Mouse (Mus musculus) small intestine, adult 2 months (tissue): ENCODE results near the gene Glis3. TPM values are rescaled to one million over a fixed set of nuclear protein-coding genes. Genes with fewer than 3 reads are reported as not detected.

Experiments
- H3K27ac ChIP-seq: fragments of 200-500 bp; 2 replicates; pipeline ENCODE4 v1.5.1; 2012; ENCODE audit warnings: low read depth, low read length, control low read depth, inconsistent platforms; ENCODE audit not compliant: insufficient read depth
- H3K27me3 ChIP-seq: fragments of 200-500 bp; 2 replicates; pipeline ENCODE4 v1.6.1; 2012; ENCODE audit warnings: mild to moderate bottlenecking, moderate library complexity, low read length, inconsistent platforms; ENCODE audit not compliant: control insufficient read depth, insufficient read depth
- H3K36me3 ChIP-seq: fragments of 200-500 bp; 2 replicates; pipeline ENCODE4 v1.6.1; 2012; ENCODE audit warnings: mild to moderate bottlenecking, low read length, control low read depth, inconsistent platforms; ENCODE audit not compliant: control insufficient read depth, insufficient read depth
- H3K4me1 ChIP-seq: fragments of 200-500 bp; 2 replicates; pipeline ENCODE4 v1.6.1; 2012; ENCODE audit warnings: low read length, inconsistent platforms, mixed read lengths; ENCODE audit not compliant: control insufficient read depth, insufficient read depth, insufficient read length
- H3K4me3 ChIP-seq: fragments of 200-500 bp; 2 replicates; pipeline ENCODE4 v1.5.1; 2012; ENCODE audit warnings: low read depth, mild to moderate bottlenecking, control low read depth, inconsistent platforms, low read length, moderate library complexity
- CTCF ChIP-seq: fragments of 200-500 bp; IDR thresholded peaks from 2 replicates; pipeline ENCODE4 v1.5.1; 2012; ENCODE audit warnings: low read depth, mild to moderate bottlenecking, control low read depth, inconsistent platforms, low read length, moderate library complexity, mixed read lengths; ENCODE audit not compliant: insufficient replicate concordance, insufficient read length; ENCODE audit errors: extremely low read depth
- POLR2A ChIP-seq: fragments of 200-500 bp; IDR thresholded peaks from 2 replicates; pipeline ENCODE4 v1.6.1; 2012; ENCODE audit warnings: low read depth, mild to moderate bottlenecking, control low read depth, inconsistent platforms, low read length, moderate library complexity
- WGBS: fragments of 180-500 bp; shearing (Covaris S2); methylation state at CpG from one replicate; pipeline ENCODE4 v1.1.7; 2018; 5-methylcytosine and 5-hydroxymethylcytosine counted together
- polyA plus RNA-seq: library from polyadenylated mRNA; depleted of rRNA; stranded (reverse); fragments of >200 nt; gene quantifications from 2 replicates; pipeline ENCODE4 v1.2.3, GENCODE M21; 2012

Gene Glis3
- polyA plus RNA-seq, 1 experiment: 1.6 TPM

DNA sequence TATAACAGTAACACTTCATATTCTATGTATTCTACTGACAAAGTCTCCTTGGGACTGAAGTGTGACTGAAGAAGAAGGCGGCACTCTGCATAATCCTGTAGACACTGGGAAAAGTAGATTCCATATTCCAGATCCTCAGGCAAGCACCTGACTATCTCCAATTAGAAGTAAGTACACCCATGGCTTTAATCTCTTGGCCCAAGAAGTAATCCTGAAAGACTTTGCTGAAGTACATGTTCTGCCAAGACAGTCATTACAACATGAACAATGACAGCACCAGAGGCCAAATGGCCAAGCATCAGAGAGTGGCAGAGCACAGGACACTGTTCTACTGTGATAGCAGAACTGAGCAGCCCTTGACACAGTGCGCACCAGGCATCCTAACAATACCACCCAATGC, 414.1 kb downstream of the Glis3 start:
- Histone ChIP-seq H3K27ac (no peak overlapping the region), H3K27me3 (no peaks in the 10 kb centered on the region), H3K4me3 (no peak overlapping the region), H3K36me3 (no peaks in the 10 kb centered on the region), H3K4me1 (no peaks in the 10 kb centered on the region)
- TF ChIP-seq POLR2A: no peak
- TF ChIP-seq CTCF: no peak
- WGBS: 94% methylated on average over 2 of the region's 2 CpGs

DNA sequence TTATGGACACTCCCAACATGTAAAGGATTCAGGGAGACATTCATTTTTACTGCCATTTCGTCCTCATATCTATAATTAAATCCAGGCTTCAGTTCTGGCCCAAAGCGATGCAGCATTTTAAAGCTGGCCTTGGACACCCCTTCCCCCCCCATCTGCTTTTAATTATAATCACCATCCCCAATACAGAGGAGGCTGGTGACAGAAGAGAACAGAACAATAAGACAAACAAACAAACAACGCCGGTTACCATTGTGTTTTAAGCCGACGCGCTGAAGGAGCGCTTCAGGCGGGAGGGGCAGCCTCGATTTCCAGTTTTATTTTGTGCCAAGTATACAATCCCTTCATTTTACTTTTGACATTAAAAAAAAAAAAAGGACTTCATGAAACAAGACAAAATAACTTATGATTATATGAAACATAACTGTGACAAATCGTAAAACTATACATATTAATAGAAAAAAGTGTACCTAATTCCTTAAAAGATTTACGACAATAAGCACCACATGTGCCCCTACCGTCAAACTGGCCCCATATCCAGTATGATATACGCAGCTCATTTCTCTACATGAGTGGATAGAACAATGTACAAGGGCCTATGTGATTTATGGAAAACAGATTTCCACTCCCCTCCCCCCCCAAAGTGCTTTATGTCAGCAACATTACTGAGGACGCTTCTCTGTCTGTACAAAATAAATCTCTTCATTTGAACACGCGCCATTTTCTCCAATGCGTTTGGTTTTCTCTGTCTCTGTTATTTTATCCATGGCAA, 420.8 kb downstream of the Glis3 start:
- H3K36me3 ChIP-seq: no peaks in the 10 kb centered on the region
- no peak overlapping the region for H3K4me3 ChIP-seq
- TF ChIP-seq CTCF: no peak
- TF ChIP-seq POLR2A: no peak
- WGBS: 91% methylated on average over 18 of the region's 18 CpGs
- no peak overlapping the region for H3K27ac ChIP-seq
- no peaks in the 10 kb centered on the region for H3K27me3 ChIP-seq
- H3K4me1 ChIP-seq: no peaks in the 10 kb centered on the region

DNA sequence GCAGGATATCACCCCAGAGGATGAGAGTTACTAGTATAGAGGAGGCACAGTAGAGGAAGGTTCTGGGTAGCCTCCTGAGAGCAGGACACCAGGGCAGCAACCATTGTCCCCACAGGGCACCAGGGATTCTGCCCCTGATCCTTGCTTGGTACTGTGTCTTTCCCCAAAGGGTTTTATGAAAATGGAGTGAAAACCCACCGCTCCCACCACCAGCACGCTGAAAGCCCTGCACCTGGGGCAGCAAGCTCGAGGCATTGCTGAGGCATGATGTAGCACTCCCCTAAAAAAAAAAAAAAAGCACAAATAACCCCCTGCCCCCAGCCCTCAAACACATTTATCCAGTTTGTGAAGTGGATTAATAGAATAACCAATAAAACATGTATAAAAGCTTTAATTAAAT, 421.4 kb downstream of the Glis3 start:
- 80% methylated on average over 3 of the region's 3 CpGs for WGBS
- Histone ChIP-seq H3K4me1 (no peaks in the 10 kb centered on the region), H3K27me3 (no peaks in the 10 kb centered on the region), H3K27ac (no peak overlapping the region), H3K36me3 (no peaks in the 10 kb centered on the region), H3K4me3 (no peak overlapping the region)
- no peak for TF ChIP-seq POLR2A
- TF ChIP-seq CTCF: no peak

DNA sequence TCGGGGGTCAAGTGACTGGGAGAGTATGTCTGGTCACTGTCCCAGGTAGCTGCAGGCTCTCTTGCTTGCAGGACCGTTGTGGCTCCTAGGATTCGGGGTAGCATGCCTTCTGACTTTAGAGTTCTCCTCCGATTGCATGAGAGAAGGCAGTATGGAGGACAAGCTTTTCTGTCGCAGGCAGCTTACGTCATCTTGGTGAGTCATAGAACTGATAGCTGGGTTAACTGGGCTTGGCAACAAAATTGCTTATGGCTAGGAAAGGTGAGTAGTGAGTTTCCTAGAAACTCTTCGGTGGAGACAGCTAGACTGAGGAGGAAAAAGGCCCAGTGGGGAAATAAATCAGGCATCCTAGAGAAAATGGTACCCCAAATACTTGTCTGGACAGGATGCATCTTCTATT, 432.5 kb downstream of the Glis3 start:
- Histone ChIP-seq H3K4me1 (no peaks in the 10 kb centered on the region), H3K4me3 (no peak overlapping the region), H3K27ac (no peak overlapping the region), H3K27me3 (no peaks in the 10 kb centered on the region), H3K36me3 (no peaks in the 10 kb centered on the region)
- TF ChIP-seq CTCF: no peak
- no peak for TF ChIP-seq POLR2A
- WGBS: 71% methylated on average over 7 of the region's 7 CpGs

DNA sequence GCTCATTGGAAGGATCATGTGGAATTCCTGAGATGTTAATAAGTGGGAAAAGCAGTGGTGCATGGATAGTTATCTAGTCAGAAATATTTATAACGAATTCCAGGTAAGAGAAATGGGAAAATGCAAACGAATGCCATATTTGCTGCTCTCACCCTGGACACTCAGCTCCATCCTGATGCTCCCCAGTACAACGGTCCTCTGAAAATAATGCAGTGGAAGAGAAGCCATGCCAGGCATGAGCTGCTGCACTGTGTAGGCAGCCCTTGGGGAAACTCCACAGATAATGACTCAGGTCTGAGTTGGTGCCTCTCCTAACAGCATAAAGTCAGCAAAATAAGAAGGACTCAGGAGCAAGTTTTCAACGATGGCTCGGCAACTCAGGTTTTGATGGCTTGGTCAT, 433.7 kb downstream of the Glis3 start:
- H3K4me3 ChIP-seq: no peak overlapping the region
- no peaks in the 10 kb centered on the region for H3K27me3 ChIP-seq
- TF ChIP-seq POLR2A (no peak), CTCF (no peak)
- no peak overlapping the region for H3K27ac ChIP-seq
- no peaks in the 10 kb centered on the region for H3K36me3 ChIP-seq
- WGBS: 85% methylated on average over 5 of the region's 5 CpGs
- H3K4me1 ChIP-seq: no peaks in the 10 kb centered on the region

DNA sequence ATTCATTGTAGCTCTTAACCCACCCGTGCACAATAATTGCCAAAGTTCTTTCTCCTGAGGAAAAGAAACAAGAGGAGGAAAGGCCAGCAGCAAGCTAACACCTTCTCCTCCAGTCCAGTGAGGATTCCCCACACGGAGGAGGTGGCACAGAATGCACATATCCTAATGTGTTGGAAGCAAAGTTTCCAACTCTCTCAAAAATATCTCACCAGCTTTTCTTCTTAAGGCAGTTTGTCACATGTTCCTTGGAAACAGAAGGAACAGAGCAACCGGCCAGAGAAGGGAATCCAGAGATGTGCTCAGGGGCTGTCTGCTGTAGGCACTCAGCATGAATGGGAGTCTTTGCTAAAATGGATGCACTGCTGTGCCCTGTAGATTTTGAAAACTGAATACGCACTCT, 441.8 kb downstream of the Glis3 start:
- WGBS: 83% methylated on average over 4 of the region's 4 CpGs
- Histone ChIP-seq H3K36me3 (no peaks in the 10 kb centered on the region), H3K4me1 (0 out of 2 replicates have a peak, but pooled peaks cover 2% of the 10 kb centered on the region), H3K27ac (no peak overlapping the region), H3K27me3 (no peaks in the 10 kb centered on the region), H3K4me3 (no peak overlapping the region)
- TF ChIP-seq CTCF (no peak), POLR2A (no peak)

DNA sequence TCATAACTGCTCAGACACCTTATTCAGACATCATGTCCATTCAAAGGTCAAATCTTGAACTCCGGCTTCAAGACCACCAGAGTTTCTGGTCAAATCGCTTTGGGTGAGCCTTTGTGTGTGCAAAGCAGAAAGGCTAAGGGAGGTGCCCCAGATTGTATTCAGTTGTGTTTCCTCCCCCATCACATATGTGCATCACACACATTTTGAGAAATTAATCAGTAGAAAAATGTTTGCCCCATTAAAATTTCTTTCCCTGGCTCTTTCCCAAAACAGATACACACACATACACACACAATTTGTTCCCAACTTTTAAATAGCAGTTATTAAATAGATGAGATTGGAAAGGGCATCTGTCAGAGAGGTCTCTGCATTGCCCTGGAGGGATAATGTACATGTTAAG, 442.3 kb downstream of the Glis3 start:
- TF ChIP-seq CTCF (no peak), POLR2A (no peak)
- Histone ChIP-seq H3K4me3 (no peak overlapping the region), H3K4me1 (0 out of 2 replicates have a peak, but pooled peaks cover 2% of the 10 kb centered on the region), H3K27me3 (no peaks in the 10 kb centered on the region), H3K36me3 (no peaks in the 10 kb centered on the region), H3K27ac (no peak overlapping the region)
- WGBS: 98% methylated on average over 2 of the region's 2 CpGs

DNA sequence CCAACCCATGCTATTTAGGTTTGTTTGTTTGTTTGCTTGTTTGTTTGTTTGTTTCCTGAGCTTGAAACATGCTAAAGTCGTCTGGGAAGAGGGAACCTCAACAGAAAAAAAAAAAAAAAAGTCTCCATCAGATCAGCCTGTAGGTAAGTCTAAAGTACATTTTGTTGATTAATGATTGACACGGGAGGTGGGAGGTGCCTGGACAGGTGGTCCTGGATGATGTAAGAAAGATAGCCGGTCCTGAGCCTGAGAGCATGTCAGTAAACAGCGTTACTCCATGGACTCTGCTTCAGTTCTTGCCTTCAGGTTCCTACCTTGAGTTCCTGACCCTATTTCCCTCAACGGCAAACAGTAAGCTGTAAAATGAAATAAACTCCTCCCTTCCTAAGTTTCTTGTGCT, 444.3 kb downstream of the Glis3 start:
- 0 out of 2 replicates have a peak, but pooled peaks cover 2% of the 10 kb centered on the region for H3K4me1 ChIP-seq
- TF ChIP-seq CTCF (no peak), POLR2A (no peak)
- no peak overlapping the region for H3K27ac ChIP-seq
- H3K4me3 ChIP-seq: no peak overlapping the region
- no peaks in the 10 kb centered on the region for H3K36me3 ChIP-seq
- H3K27me3 ChIP-seq: no peaks in the 10 kb centered on the region
- 24% methylated on average over 5 of the region's 5 CpGs for WGBS
